Mouse (Mus musculus) forebrain, postnatal 0 days (tissue): ENCODE measurements around the gene Adss. TPM values are rescaled to one million over a fixed set of nuclear protein-coding genes. Genes with fewer than 3 reads are reported as not detected.
"Not testable (repeated sequence)": the region's sequence is repeated elsewhere in the genome, so short reads cannot be mapped to it uniquely, and the experiment has no call there.

Experiments used
- ATAC-seq: fragments of 200-750 bp; cut with Nextera tagmentation; 2 replicates; pipeline ENCODE4 v1.8.0; 2017; ENCODE audit warnings: mild to moderate bottlenecking, moderate library complexity
- DNase-seq: peaks from one replicate; pipeline ENCODE4 v3.0.0-alpha.2; 2015
- H3K27ac ChIP-seq: fragments of 300-500 bp; sonication (generic); 2 replicates; pipeline ENCODE4 v1.5.1; 2014; ENCODE audit warnings: low read depth, mild to moderate bottlenecking, antibody characterized with exemption, low read length, moderate library complexity, mixed read lengths
- H3K27me3 ChIP-seq: fragments of 300-500 bp; sonication (generic); 2 replicates; pipeline ENCODE4 v1.6.1; 2014; ENCODE audit warnings: mild to moderate bottlenecking, low read length, mixed read lengths; ENCODE audit not compliant: insufficient read depth
- H3K36me3 ChIP-seq: fragments of 300-500 bp; sonication (generic); 2 replicates; pipeline ENCODE4 v1.6.1; 2014; ENCODE audit warnings: mild to moderate bottlenecking, moderate library complexity; ENCODE audit not compliant: insufficient read depth
- H3K4me1 ChIP-seq: fragments of 300-500 bp; sonication (generic); 2 replicates; pipeline ENCODE4 v1.6.1; 2014; ENCODE audit warnings: antibody characterized with exemption; ENCODE audit not compliant: insufficient read depth
- H3K4me2 ChIP-seq: fragments of 300-500 bp; sonication (generic); 2 replicates; pipeline ENCODE4 v1.6.1; 2014; ENCODE audit warnings: low read depth, mild to moderate bottlenecking, moderate library complexity
- H3K4me3 ChIP-seq: fragments of 300-500 bp; sonication (generic); 2 replicates; pipeline ENCODE4 v1.5.1; 2014; ENCODE audit warnings: low read depth, low read length, mixed read lengths
- H3K9ac ChIP-seq: fragments of 300-500 bp; sonication (generic); 2 replicates; pipeline ENCODE4 v1.6.1; 2014; ENCODE audit warnings: mild to moderate bottlenecking
- H3K9me3 ChIP-seq: fragments of 300-500 bp; sonication (generic); 2 replicates; pipeline ENCODE4 v1.6.1; 2016; ENCODE audit warnings: low read length
- CTCF ChIP-seq: sonication (generic); IDR thresholded peaks from 2 replicates; pipeline ENCODE4 v1.5.1; 2016; ENCODE audit warnings: antibody characterized with exemption, control low read depth, low read depth
- WGBS: fragments of 180-500 bp; shearing (Covaris S2); extraction: QIAGEN DNeasy Blood & Tissue Kit; methylation state at CpG from one replicate; pipeline ENCODE4 v1.1.7; 2014; 5-methylcytosine and 5-hydroxymethylcytosine counted together
- polyA plus RNA-seq: library from polyadenylated mRNA; unstranded; fragments of >200 nt; fragmentation: Nextera tagmentation; extraction: Ambion mirVana; gene quantifications from 2 replicates; pipeline ENCODE4 v1.2.1, GENCODE M21; 2015
- total RNA-seq: library from RNA; depleted of rRNA; stranded (reverse); fragments of >200 nt; gene quantifications from 2 replicates; pipeline ENCODE4 v1.2.3, GENCODE M21; 2014; rRNA removed

Gene Adss
- total RNA-seq: 97.1 and 106 TPM in 2 replicates
- polyA plus RNA-seq: 58.0 and 59.1 TPM in 2 replicates

- H3K4me1 ChIP-seq: 0 out of 2 replicates have a peak, but pooled peaks cover 6% of the 10 kb centered on the region
- peak within 1 kb of the TSS; percentile 65 for H3K4me2 ChIP-seq
- peak within 1 kb of the TSS; percentile 89 for H3K27ac ChIP-seq
- ATAC-seq (peak; percentile 96), DNase-seq (peak; percentile 98)
- H3K36me3 ChIP-seq: no peaks in the 10 kb centered on the region
- H3K27me3 ChIP-seq: no peaks in the 10 kb centered on the region
- no peak for TF ChIP-seq CTCF
- no peaks in the 10 kb centered on the region for H3K9me3 ChIP-seq
- 2% methylated on average over 64 of the region's 64 CpGs for WGBS
- H3K9ac ChIP-seq: peak within 1 kb of the TSS; percentile 87
- H3K4me3 ChIP-seq: peak within 1 kb of the TSS; percentile 80
These were observed at the start of gene Adss for GRCm38 (mm10) chr1:177796193-177796939. Gene Adss, minus strand, starts transcription at chr1:177796511.

DNA sequence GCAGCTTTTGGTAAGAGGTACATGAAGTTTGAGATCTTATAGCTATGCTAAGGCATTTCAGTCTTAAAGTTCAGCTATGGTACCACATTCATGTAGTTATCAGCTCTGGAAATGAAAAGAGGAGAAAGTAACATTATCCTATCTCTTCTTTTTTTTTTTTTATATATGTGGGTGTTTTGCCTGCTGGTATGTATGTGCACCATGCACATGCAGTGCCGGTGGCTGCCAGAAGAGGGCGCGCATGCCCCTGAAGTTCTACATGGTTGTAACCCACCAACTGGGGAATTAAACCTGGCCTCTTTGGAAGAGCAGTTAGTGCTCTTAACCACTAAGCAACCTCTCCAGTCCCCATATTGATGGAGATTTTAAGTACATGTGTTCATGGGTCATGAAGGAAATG is 49.5 kb upstream of the Adss start:
- ATAC-seq, H3K4me3 ChIP-seq, H3K9me3 ChIP-seq, H3K4me1 ChIP-seq, DNase-seq, H3K4me2 ChIP-seq, H3K27me3 ChIP-seq, H3K36me3 ChIP-seq, H3K9ac ChIP-seq, H3K27ac ChIP-seq: not testable (repeated sequence)
- whole genome bisulfite sequencing: 52% methylated on average over 3 of the region's 3 CpGs

- H3K4me3 ChIP-seq, H3K27ac ChIP-seq, H3K27me3 ChIP-seq, ATAC-seq, H3K36me3 ChIP-seq, DNase-seq, H3K4me1 ChIP-seq, H3K9me3 ChIP-seq, H3K9ac ChIP-seq, H3K4me2 ChIP-seq: not testable (repeated sequence)
- WGBS: 76% methylated on average over 4 of the region's 4 CpGs
These were observed 31.5 kb upstream of the Adss start for GRCm38 (mm10) chr1:177827776-177828175.

GRCm38 (mm10) chr1:177806772-177807171 is 10.5 kb upstream of the Adss start:
- 0% methylated on average over 1 of the region's 1 CpGs for WGBS
- TF ChIP-seq CTCF: peak; percentile 32
- not testable (repeated sequence) for H3K4me2 ChIP-seq, H3K27me3 ChIP-seq, H3K4me3 ChIP-seq, ATAC-seq, H3K9me3 ChIP-seq, H3K27ac ChIP-seq, H3K9ac ChIP-seq, H3K4me1 ChIP-seq, H3K36me3 ChIP-seq, DNase-seq

DNA sequence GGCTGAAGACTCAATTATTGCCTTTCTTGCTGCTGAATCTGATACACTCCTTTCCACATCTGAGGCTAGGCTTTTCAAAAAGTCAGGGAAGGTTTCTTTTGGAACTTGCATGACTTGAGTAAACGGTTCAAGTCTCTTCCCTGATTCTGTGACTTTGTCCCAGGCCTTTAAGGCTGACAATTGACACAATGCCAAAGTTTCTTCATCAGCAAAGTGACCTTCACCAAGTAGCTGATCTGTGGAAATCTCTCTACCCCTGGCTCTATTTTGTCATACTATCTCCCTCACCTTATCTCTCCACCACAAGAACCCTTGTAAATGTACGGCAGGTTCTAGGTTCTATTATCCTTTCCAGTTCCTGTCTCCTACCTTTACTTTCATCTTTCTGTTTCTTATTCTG is 7.2 kb upstream of the Adss start:
- Histone ChIP-seq H3K9me3 (no peaks in the 10 kb centered on the region), H3K4me3 (no peak overlapping the region), H3K36me3 (no peaks in the 10 kb centered on the region), H3K4me2 (no peak overlapping the region), H3K27ac (no peak overlapping the region), H3K9ac (no peak overlapping the region), H3K4me1 (no peaks in the 10 kb centered on the region), H3K27me3 (no peaks in the 10 kb centered on the region)
- DNase-seq (no peak), ATAC-seq (no peak)
- TF ChIP-seq CTCF: no peak
- 89% methylated on average over 2 of the region's 2 CpGs for WGBS

DNA sequence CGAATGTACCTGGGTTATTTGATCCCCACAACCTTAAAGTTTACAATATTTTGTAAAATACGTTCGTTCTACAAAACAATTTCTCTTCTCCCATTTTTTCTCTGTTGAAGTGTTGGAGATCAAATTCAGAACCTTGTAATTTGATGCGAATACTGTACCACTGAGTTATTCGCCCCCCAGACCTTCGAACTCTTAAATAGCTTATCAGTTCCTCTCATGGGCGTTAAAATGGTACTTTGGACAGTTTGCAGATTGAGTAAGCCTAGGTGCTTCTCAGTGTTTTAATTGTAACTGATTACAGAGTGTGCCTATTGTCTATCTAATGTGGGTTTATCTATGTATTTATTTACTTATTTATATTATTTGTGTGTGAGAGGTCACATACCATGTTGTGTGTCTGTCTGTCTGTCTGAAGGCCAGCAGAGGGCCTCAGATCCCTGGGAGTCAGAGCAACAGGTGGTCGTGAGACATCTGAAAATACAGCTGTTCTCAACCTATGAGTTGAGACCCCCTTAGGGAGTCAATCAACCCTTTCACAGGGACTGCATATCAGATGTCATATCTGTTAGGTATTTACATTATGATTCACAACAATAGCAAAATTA is 942 bp upstream of the Adss start:
- ATAC-seq (no peak), DNase-seq (no peak)
- 77% methylated on average over 8 of the region's 8 CpGs for WGBS

DNA sequence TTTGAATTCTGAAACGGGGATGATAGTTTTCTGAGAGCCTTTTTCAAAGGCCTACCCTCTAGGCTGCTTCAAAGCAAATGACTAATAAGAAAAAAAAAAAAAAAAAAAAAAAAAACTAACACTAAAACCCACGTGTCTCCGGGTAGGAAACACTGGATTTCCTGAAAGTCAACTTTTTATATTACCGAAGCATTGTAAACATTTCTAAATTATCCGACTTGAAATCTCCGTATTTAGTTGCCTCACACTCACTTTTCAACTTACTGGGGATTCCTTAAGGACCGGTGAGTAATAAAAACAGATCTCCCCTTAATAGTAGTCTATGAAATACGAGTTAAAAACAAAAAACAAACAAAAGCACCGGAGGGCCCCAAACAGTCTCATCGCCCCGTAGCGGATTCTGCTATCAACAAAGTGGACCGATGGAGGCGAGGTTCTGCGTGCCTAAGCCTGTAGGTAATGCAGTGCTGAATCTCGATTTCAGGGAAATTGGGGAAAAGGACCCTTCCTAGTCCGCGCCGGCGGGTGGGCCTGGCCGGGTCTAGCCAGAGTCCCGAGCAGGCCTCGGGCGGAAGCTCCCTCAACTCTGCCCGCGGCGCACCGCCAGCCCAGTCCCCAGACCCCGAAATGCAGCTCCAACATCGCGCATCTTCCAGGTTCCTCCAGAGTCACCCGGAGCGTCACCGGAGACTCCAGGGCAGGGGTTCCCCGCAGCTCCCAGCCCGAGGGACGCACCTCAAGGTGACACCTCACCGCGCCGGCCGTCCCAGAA is 704 bp downstream of the Adss start:
- H3K9ac ChIP-seq: peak overlapping the region; percentile 87
- H3K27me3 ChIP-seq: no peaks in the 10 kb centered on the region
- H3K4me2 ChIP-seq: peak overlapping the region; percentile 65
- peak; percentile 19; the same call in 1 of the 2 replicates for ATAC-seq
- DNase-seq: peak; percentile 51
- TF ChIP-seq CTCF: no peak
- no peaks in the 10 kb centered on the region for H3K36me3 ChIP-seq
- no peaks in the 10 kb centered on the region for H3K9me3 ChIP-seq
- 1% methylated on average over 41 of the region's 41 CpGs for WGBS
- peak overlapping the region; percentile 89 for H3K27ac ChIP-seq
- H3K4me3 ChIP-seq: peak overlapping the region; percentile 80
- H3K4me1 ChIP-seq: 0 out of 2 replicates have a peak, but pooled peaks cover 6% of the 10 kb centered on the region

More for the DNA sequence above, 942 bp upstream of the Adss start:
- no peaks in the 10 kb centered on the region for H3K27me3 ChIP-seq
- H3K9ac ChIP-seq: no peak overlapping the region
- 0 out of 2 replicates have a peak, but pooled peaks cover 6% of the 10 kb centered on the region for H3K4me1 ChIP-seq
- H3K27ac ChIP-seq: no peak overlapping the region
- H3K9me3 ChIP-seq: no peaks in the 10 kb centered on the region
- peak; percentile 24; the same call in 1 of the 2 replicates for TF ChIP-seq CTCF
- H3K4me3 ChIP-seq: no peak overlapping the region
- H3K4me2 ChIP-seq: no peak overlapping the region
- no peaks in the 10 kb centered on the region for H3K36me3 ChIP-seq
